Comparison of ENCODE assay signal across 25 mouse cellular contexts in the genomic region with DNA sequence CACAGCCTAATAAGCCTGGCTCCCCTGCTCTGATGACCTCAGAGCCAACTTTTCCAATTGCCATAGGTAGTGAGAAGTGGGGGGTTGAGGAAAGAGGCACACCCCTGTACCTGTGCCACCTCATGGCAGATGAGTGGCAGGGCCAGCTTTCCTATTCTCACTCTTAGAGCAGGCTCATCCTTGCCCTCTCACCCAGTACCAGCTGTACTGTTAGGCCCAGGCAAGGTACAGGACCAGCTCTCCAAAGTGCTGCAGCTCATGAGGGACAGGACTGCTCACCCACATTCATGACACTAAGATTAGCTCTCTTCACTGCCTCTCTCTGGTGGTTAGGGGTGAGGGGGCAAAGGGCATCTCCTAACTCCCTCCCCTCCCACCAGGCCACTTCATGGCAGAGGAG.
DNase-seq lines count a peak whose midpoint lies in the region; ATAC-seq and TF ChIP-seq lines count a peak whose summit lies in the region.
"Had no signal": no experiment of that assay in that cellular context is flagged by ENCODE, and none has a peak within 500 bp of the region (broad histone marks: within the 10 kb centered on the region; RNA-seq: fewer than 3 reads in every experiment).

No protein-coding gene starts in this region.

- TF ChIP-seq EP300 in stomach, postnatal 0 days (optimal IDR thresholded peaks at IDR 0.05) = no peak

- 0 out of 2 replicates have a peak, but pooled peaks have one; percentile 11 for ATAC-seq in heart, embryonic 12.5 days (ENCODE audit: insufficient number of reproducible peaks, low FRiP score)
- no peak for ATAC-seq in heart, embryonic 11.5 days (replicated peaks; ENCODE audit: insufficient number of reproducible peaks, low FRiP score, low TSS enrichment)
- ATAC-seq in limb, embryonic 11.5 days (ENCODE audit: insufficient number of reproducible peaks, low FRiP score, low TSS enrichment, low read depth) = peak; percentile 31; the same call in 1 of the 2 replicates
- peak; percentile 42; the same call in 1 of the 2 replicates for ATAC-seq in midbrain, embryonic 11.5 days (ENCODE audit: low FRiP score)
- ATAC-seq in midbrain, embryonic 16.5 days = no peak
- ATAC-seq in stomach, postnatal 0 days (ENCODE audit: low FRiP score, low TSS enrichment) = 0 out of 2 replicates have a peak, but pooled peaks have one; percentile 26
- ATAC-seq: forebrain, embryonic 16.5 days; inflammation-experienced regulatory T-cells, adult 6 months; Patski had no signal

- no peak overlapping the region for H3K4me3 ChIP-seq in heart, embryonic 12.5 days
- no peak overlapping the region for H3K4me3 ChIP-seq in heart, embryonic 11.5 days (ENCODE audit: low read depth, low read length)
- H3K4me3 ChIP-seq in limb, embryonic 11.5 days (ENCODE audit: low read depth, low read length) = no peak overlapping the region
- H3K4me3 ChIP-seq in limb, embryonic 10.5 days = no peak overlapping the region
- no peak overlapping the region for H3K4me3 ChIP-seq in midbrain, embryonic 11.5 days (ENCODE audit: low read depth, low read length)
- no peak overlapping the region for H3K4me3 ChIP-seq in midbrain, embryonic 16.5 days (ENCODE audit: low read depth, low read length)
- H3K4me3 ChIP-seq in stomach, postnatal 0 days (ENCODE audit: low read depth, low read length) = no peak overlapping the region
- H3K4me3 ChIP-seq: erythroblast, embryonic 14.5 days; gastrocnemius, adult 2 months; heart, embryonic 13.5 days; hindbrain, embryonic 15.5 days; liver, embryonic 15.5 days had no signal

- no peak for DNase-seq in limb, embryonic 11.5 days (ENCODE audit: low spot score)
- DNase-seq in limb, embryonic 10.5 days (ENCODE audit: low spot score) = no peak
- no peak for DNase-seq in midbrain, embryonic 11.5 days (ENCODE audit: low spot score, missing footprints)
- no peak for DNase-seq in stomach, postnatal 0 days (ENCODE audit: low spot score)
- DNase-seq: adrenal gland, postnatal 10 days; cerebellum, adult 11 months; cerebellum, adult 9-10 months; embryo, embryonic 11 days; gastrocnemius, adult 2 months; gastrocnemius, postnatal 36 days; heart, adult 18-20 months; heart, postnatal 10 days; kidney, adult 2 months; left cerebral cortex, postnatal 4 days; lung, embryonic 14.5 days had no signal

- H3K9ac ChIP-seq in heart, embryonic 12.5 days = no peak overlapping the region
- H3K9ac ChIP-seq in heart, embryonic 11.5 days (ENCODE audit: low read depth, low read length) = no peak overlapping the region
- no peak overlapping the region for H3K9ac ChIP-seq in limb, embryonic 11.5 days (ENCODE audit: low read length)
- no peak overlapping the region for H3K9ac ChIP-seq in midbrain, embryonic 11.5 days (ENCODE audit: low read length)
- H3K9ac ChIP-seq in midbrain, embryonic 16.5 days (ENCODE audit: low read depth, low read length) = no peak overlapping the region
- H3K9ac ChIP-seq in stomach, postnatal 0 days (ENCODE audit: low read length) = no peak overlapping the region
- H3K9ac ChIP-seq: heart, embryonic 13.5 days; hindbrain, embryonic 15.5 days; liver, embryonic 15.5 days; lung, embryonic 14.5 days had no signal

- H3K4me1 ChIP-seq in heart, embryonic 12.5 days (replicated peaks) = no peaks in the 10 kb centered on the region
- no peaks in the 10 kb centered on the region for H3K4me1 ChIP-seq in heart, embryonic 11.5 days (ENCODE audit: control insufficient read depth, insufficient read depth, low read length)
- no peaks in the 10 kb centered on the region for H3K4me1 ChIP-seq in limb, embryonic 11.5 days (ENCODE audit: control insufficient read depth, insufficient read depth, low read length)
- no peaks in the 10 kb centered on the region for H3K4me1 ChIP-seq in limb, embryonic 10.5 days
- H3K4me1 ChIP-seq in midbrain, embryonic 11.5 days (ENCODE audit: control insufficient read depth, insufficient read depth, low read length) = no peaks in the 10 kb centered on the region
- H3K4me1 ChIP-seq in midbrain, embryonic 16.5 days (ENCODE audit: control insufficient read depth, insufficient read depth, low read length) = no peaks in the 10 kb centered on the region
- no peaks in the 10 kb centered on the region for H3K4me1 ChIP-seq in stomach, postnatal 0 days (replicated peaks; ENCODE audit: control insufficient read depth, insufficient read depth)
- H3K4me1 ChIP-seq: heart, embryonic 13.5 days; hindbrain, embryonic 15.5 days; liver, embryonic 15.5 days had no signal

- H3K36me3 ChIP-seq in heart, embryonic 12.5 days = no peaks in the 10 kb centered on the region
- no peaks in the 10 kb centered on the region for H3K36me3 ChIP-seq in heart, embryonic 11.5 days (ENCODE audit: control insufficient read depth, insufficient read depth, low read length)
- H3K36me3 ChIP-seq in limb, embryonic 11.5 days (ENCODE audit: control insufficient read depth, insufficient read depth, low read length) = no peaks in the 10 kb centered on the region
- H3K36me3 ChIP-seq in limb, embryonic 10.5 days = no peaks in the 10 kb centered on the region
- H3K36me3 ChIP-seq in midbrain, embryonic 11.5 days (ENCODE audit: control insufficient read depth, insufficient read depth, low read length) = no peaks in the 10 kb centered on the region
- H3K36me3 ChIP-seq in midbrain, embryonic 16.5 days (ENCODE audit: control insufficient read depth, insufficient read depth, low read length) = no peaks in the 10 kb centered on the region
- no peaks in the 10 kb centered on the region for H3K36me3 ChIP-seq in stomach, postnatal 0 days (ENCODE audit: control insufficient read depth, insufficient read depth, low read length)
- H3K36me3 ChIP-seq: heart, embryonic 13.5 days; hindbrain, embryonic 15.5 days; liver, embryonic 15.5 days had no signal

- H3K4me2 ChIP-seq in heart, embryonic 12.5 days = no peak overlapping the region
- H3K4me2 ChIP-seq in heart, embryonic 11.5 days = no peak overlapping the region
- no peak overlapping the region for H3K4me2 ChIP-seq in limb, embryonic 11.5 days (ENCODE audit: low read depth, severe bottlenecking)
- H3K4me2 ChIP-seq in midbrain, embryonic 11.5 days = no peak overlapping the region
- H3K4me2 ChIP-seq in midbrain, embryonic 16.5 days (ENCODE audit: low read length) = no peak overlapping the region
- no peak overlapping the region for H3K4me2 ChIP-seq in stomach, postnatal 0 days (replicated peaks; ENCODE audit: low read depth)
- H3K4me2 ChIP-seq: heart, embryonic 13.5 days; hindbrain, embryonic 15.5 days; liver, embryonic 15.5 days; lung, embryonic 14.5 days had no signal

- no peaks in the 10 kb centered on the region for H3K27me3 ChIP-seq in heart, embryonic 12.5 days (replicated peaks)
- no peaks in the 10 kb centered on the region for H3K27me3 ChIP-seq in heart, embryonic 11.5 days (ENCODE audit: control insufficient read depth, insufficient read depth, low read length)
- H3K27me3 ChIP-seq in limb, embryonic 11.5 days (ENCODE audit: control insufficient read depth, insufficient read depth, low read length) = no peaks in the 10 kb centered on the region
- H3K27me3 ChIP-seq in limb, embryonic 10.5 days (ENCODE audit: low read depth, poor library complexity, severe bottlenecking) = no peaks in the 10 kb centered on the region
- H3K27me3 ChIP-seq in midbrain, embryonic 11.5 days (ENCODE audit: control insufficient read depth, insufficient read depth, low read length) = no peaks in the 10 kb centered on the region
- H3K27me3 ChIP-seq in midbrain, embryonic 16.5 days (ENCODE audit: control insufficient read depth, insufficient read depth, low read depth, low read length) = no peaks in the 10 kb centered on the region
- no peaks in the 10 kb centered on the region for H3K27me3 ChIP-seq in stomach, postnatal 0 days (ENCODE audit: control insufficient read depth, insufficient read depth, low read length)
- H3K27me3 ChIP-seq: heart, embryonic 13.5 days; hindbrain, embryonic 15.5 days; liver, embryonic 15.5 days; Patski had no signal

- H3K9me3 ChIP-seq in heart, embryonic 12.5 days (replicated peaks) = no peaks in the 10 kb centered on the region
- H3K9me3 ChIP-seq in heart, embryonic 11.5 days (replicated peaks; ENCODE audit: control insufficient read depth, low read length) = no peaks in the 10 kb centered on the region
- no peaks in the 10 kb centered on the region for H3K9me3 ChIP-seq in limb, embryonic 11.5 days (ENCODE audit: control insufficient read depth, low read length)
- H3K9me3 ChIP-seq in limb, embryonic 10.5 days (replicated peaks) = no peaks in the 10 kb centered on the region
- no peaks in the 10 kb centered on the region for H3K9me3 ChIP-seq in midbrain, embryonic 11.5 days (ENCODE audit: control insufficient read depth, low read length)
- H3K9me3 ChIP-seq in midbrain, embryonic 16.5 days (replicated peaks; ENCODE audit: control insufficient read depth, low read length, poor library complexity, severe bottlenecking) = no peaks in the 10 kb centered on the region; the same call in 1 of the 2 replicates
- no peaks in the 10 kb centered on the region for H3K9me3 ChIP-seq in stomach, postnatal 0 days (ENCODE audit: control insufficient read depth, low read length)
- H3K9me3 ChIP-seq: heart, embryonic 13.5 days; hindbrain, embryonic 15.5 days; liver, embryonic 15.5 days had no signal

- no peak for TF ChIP-seq CTCF in stomach, postnatal 0 days (IDR thresholded peaks at IDR 0.05; ENCODE audit: low read depth)

- no peak overlapping the region for H3K27ac ChIP-seq in heart, embryonic 12.5 days (ENCODE audit: poor library complexity, severe bottlenecking)
- no peak overlapping the region for H3K27ac ChIP-seq in heart, embryonic 11.5 days (ENCODE audit: low read depth, low read length)
- no peak overlapping the region for H3K27ac ChIP-seq in limb, embryonic 11.5 days (replicated peaks; ENCODE audit: low read depth, low read length)
- H3K27ac ChIP-seq in limb, embryonic 10.5 days = no peak overlapping the region
- H3K27ac ChIP-seq in midbrain, embryonic 11.5 days (ENCODE audit: low read depth, low read length) = no peak overlapping the region
- no peak overlapping the region for H3K27ac ChIP-seq in midbrain, embryonic 16.5 days (ENCODE audit: low read length)
- H3K27ac ChIP-seq in stomach, postnatal 0 days (replicated peaks) = no peak overlapping the region
- H3K27ac ChIP-seq: gastrocnemius, adult 2 months; heart, embryonic 13.5 days; hindbrain, embryonic 15.5 days; liver, embryonic 15.5 days had no signal

Comparison
In these comparisons a context has a peak if more than half of its experiments do, and no peak if none do; other contexts are left out.
1. ATAC-seq: peak in heart, embryonic 12.5 days (single experiment), limb, embryonic 11.5 days (single experiment), midbrain, embryonic 11.5 days (single experiment) and stomach, postnatal 0 days (single experiment); none in heart, embryonic 11.5 days (single experiment) and midbrain, embryonic 16.5 days (single experiment).